Mouse (Mus musculus): ENCODE results near the gene Zfp799. TPM values are rescaled to one million over a fixed set of nuclear protein-coding genes. Genes with fewer than 3 reads are reported as not detected.

The Zfp799 gene
- polyA plus RNA-seq, 1 experiment from 2014 or later: 12.1 TPM

DNA sequence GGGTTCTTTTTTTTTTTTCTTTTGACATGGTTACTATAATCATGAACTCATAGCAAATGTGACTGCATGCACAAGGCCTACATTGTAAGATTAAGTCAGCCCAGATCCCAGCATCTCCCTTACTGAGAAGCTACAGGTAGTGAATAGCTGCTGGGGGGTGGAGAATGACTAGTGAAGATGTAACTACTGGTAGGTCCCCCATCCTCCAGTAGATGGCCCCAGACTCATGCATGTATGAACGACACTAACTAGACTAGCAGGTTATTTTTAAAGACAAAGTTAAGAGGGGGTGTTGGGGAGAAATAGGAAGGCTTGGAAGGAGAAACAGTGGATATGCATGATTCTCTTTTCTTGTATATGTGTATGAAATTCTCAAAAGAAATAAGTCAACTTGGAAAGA is 58.8 kb downstream of the Zfp799 start:
- 93% methylated on average over 1 of the region's 1 CpGs for WGBS
- Histone ChIP-seq H3K27me3 (ENCODE audit: low read depth, poor library complexity, severe bottlenecking) (no peaks in the 10 kb centered on the region), H3K4me3 (no peak overlapping the region), H3K9me3 (replicated peaks) (peaks cover 18% of the 10 kb centered on the region; the same call in 1 of the 2 replicates), H3K36me3 (peaks cover 100% of the 10 kb centered on the region), H3K4me1 (no peaks in the 10 kb centered on the region), H3K27ac (replicated peaks) (no peak overlapping the region)
- DNase-seq (ENCODE audit: low spot score): no peak

DNA sequence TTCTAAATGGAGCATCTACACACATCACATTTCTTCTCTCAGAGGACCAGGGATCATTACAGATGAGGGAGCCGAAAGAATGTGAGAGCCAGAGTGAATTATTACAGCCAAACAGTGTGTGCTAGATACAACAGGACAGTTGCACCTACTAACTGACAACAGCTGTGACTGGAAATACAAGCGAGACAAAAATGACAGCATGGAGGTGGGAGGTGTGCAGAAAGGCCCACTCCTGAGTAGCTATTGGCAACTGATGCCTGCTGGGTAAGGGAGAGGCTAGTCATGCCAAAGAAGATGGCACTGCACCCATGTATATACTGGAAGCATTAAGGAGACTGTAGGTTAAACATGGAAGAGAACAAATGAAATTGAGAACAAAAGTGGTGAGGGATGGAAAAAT is 63.6 kb downstream of the Zfp799 start:
- Histone ChIP-seq H3K27me3 (ENCODE audit: low read depth, poor library complexity, severe bottlenecking) (no peaks in the 10 kb centered on the region), H3K36me3 (peaks cover 82% of the 10 kb centered on the region), H3K4me3 (no peak overlapping the region), H3K27ac (replicated peaks) (no peak overlapping the region), H3K9me3 (replicated peaks) (peaks cover 40% of the 10 kb centered on the region), H3K4me1 (no peaks in the 10 kb centered on the region)
- DNase-seq (ENCODE audit: low spot score): no peak
- WGBS: 97% methylated on average over 2 of the region's 2 CpGs

Other genes with a start within 250 kb of the Zfp799 start
- 0.42 TPM in 1 of 2 replicates, not detected in the other for gene Cyp4f37, start 209.0 kb downstream of the Zfp799 start, polyA plus RNA-seq (2016; fragmentation: Nextera tagmentation; extraction: Ambion mirVana)
- not detected in 2 replicates for gene Cyp4f40, start 171.4 kb downstream of the Zfp799 start, polyA plus RNA-seq (2016; fragmentation: Nextera tagmentation; extraction: Ambion mirVana)
- gene Cyp4f15, start 144.6 kb downstream of the Zfp799 start, polyA plus RNA-seq (2016; fragmentation: Nextera tagmentation; extraction: Ambion mirVana): 1.8 and 1.9 TPM in 2 replicates
- gene Zfp871, start 42.0 kb downstream of the Zfp799 start, polyA plus RNA-seq (2016; fragmentation: Nextera tagmentation; extraction: Ambion mirVana): 49.4 and 52.8 TPM in 2 replicates
- gene Zfp811, start 20.3 kb downstream of the Zfp799 start, polyA plus RNA-seq (2016; fragmentation: Nextera tagmentation; extraction: Ambion mirVana): 30.1 and 44.5 TPM in 2 replicates
- 7.9 and 8.9 TPM in 2 replicates for gene Zfp870, start 61.4 kb upstream of the Zfp799 start, polyA plus RNA-seq (2016; fragmentation: Nextera tagmentation; extraction: Ambion mirVana)
- not detected in 2 replicates for gene Cyp4f14, start 87.1 kb upstream of the Zfp799 start, polyA plus RNA-seq (2016; fragmentation: Nextera tagmentation; extraction: Ambion mirVana)
- gene Cyp4f13, start 117.1 kb upstream of the Zfp799 start, polyA plus RNA-seq (2016; fragmentation: Nextera tagmentation; extraction: Ambion mirVana): 1.6 and 2.9 TPM in 2 replicates
- gene Zfp472, start 135.6 kb upstream of the Zfp799 start, polyA plus RNA-seq (2016; fragmentation: Nextera tagmentation; extraction: Ambion mirVana): 11.5 and 13.2 TPM in 2 replicates
- 15.3 and 16.9 TPM in 2 replicates for gene Zfp952, start 162.9 kb upstream of the Zfp799 start, polyA plus RNA-seq (2016; fragmentation: Nextera tagmentation; extraction: Ambion mirVana)
- gene Zfp763, start 203.1 kb upstream of the Zfp799 start, polyA plus RNA-seq (2016; fragmentation: Nextera tagmentation; extraction: Ambion mirVana): 16.8 and 18.5 TPM in 2 replicates
- not detected in 2 replicates for gene 4921501E09Rik, start 237.8 kb upstream of the Zfp799 start, polyA plus RNA-seq (2016; fragmentation: Nextera tagmentation; extraction: Ambion mirVana)

Measured in midbrain, embryonic 10.5 days (tissue).